Mouse (Mus musculus): ENCODE data around the gene Gnb1l.

DNA sequence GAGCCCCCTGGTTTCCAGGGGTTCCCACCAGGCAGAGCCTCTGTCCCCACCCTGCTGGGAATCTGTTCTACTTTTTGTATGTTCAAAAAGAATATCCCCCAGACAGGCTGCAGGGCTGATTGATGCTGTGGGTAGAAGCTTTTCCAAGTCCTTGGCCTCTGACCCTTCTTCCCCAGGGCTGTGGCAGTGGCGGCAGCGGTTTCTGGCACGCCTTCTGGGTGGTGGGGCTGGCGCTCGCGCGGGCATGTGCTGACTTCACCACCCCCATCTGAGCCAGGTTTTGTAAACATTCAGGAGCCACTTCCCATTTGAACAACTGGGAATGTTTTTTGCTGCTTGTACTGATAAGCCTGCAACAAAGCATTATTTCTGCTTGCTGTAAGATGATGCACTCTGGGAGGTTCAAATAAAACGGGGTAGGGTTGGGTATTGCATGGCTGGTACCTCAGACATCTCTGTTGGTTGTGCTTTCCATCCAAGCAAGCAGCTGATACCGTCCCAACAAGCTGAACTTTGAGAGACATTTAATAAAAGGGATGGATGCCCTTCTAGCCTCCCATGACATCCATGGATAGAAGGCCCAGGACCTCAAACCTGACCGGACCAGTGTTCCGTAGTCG lies 39.1 kb upstream of the Gnb1l start:
- TF ChIP-seq GATA1 (IDR thresholded peaks at IDR 0.05; ENCODE audit: borderline replicate concordance, low read length) = no peak
- TF ChIP-seq FLI1 (IDR thresholded peaks at IDR 0.05; ENCODE audit: low read length) = no peak
